Mouse (Mus musculus): ENCODE results near the gene Fbxw7. TPM values are rescaled to one million over a fixed set of nuclear protein-coding genes. Genes with fewer than 3 reads are reported as not detected.

The Fbxw7 gene
- 7.0 and 7.8 TPM in 2 replicates for polyA plus RNA-seq (2015; fragmentation: Nextera tagmentation; extraction: Ambion mirVana)

DNA sequence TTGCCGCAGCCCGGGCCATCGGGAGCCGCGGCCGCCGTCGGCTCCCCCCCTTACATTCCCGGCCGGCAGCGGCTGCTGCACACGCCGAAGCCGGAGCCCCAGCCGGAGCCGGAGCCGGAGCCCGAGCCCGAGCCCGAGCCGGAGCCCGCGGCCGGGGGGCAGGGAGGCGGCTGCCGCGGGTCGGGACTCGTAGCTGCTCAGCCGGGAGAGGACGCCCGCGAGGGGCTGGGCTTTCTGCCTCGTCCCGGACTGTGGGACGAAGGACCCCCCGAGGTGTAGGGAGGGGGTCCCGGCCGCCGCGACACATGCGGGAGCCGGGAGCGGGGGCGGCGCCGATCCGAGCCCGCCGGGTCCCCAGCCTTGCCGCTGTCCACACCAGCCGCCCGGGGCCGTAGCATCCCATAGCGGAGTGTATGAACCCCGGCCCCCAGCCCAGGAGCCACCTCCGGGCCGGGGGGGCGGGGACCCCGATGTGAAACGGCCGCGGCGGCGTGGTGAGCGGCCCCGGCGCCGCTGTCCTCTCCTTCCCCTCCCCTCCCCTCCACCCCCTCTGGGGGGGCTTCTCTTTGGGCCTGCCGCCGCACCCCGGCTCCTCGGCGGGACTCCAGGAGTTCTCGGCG lies at the start of gene Fbxw7:
Gene Fbxw7, plus strand, starts transcription at position 507 of the 620 bp plus-strand sequence.
- no peaks in the 10 kb centered on the region for H3K27me3 ChIP-seq (replicated peaks; ENCODE audit: control insufficient read depth, insufficient read depth, low read length)
- ATAC-seq = peak; percentile 62
- no peaks in the 10 kb centered on the region for H3K9me3 ChIP-seq (ENCODE audit: control insufficient read depth, low read length)
- H3K4me3 ChIP-seq (ENCODE audit: low read length) = peak within 1 kb of the TSS; percentile 97
- H3K9ac ChIP-seq (ENCODE audit: low read depth, low read length) = peak within 1 kb of the TSS; percentile 86
- H3K36me3 ChIP-seq (ENCODE audit: control insufficient read depth, insufficient read depth, low read length) = no peaks in the 10 kb centered on the region
- H3K4me1 ChIP-seq (ENCODE audit: control insufficient read depth, insufficient read depth, low read length) = peaks cover 9% of the 10 kb centered on the region; the same call in 1 of the 2 replicates
- peak within 1 kb of the TSS; percentile 94 for H3K4me2 ChIP-seq (ENCODE audit: low read depth, low read length)
- H3K27ac ChIP-seq (ENCODE audit: low read length) = peak within 1 kb of the TSS; percentile 97
- under 1% methylated on average over 68 of the region's 76 CpGs for WGBS

GRCm38 (mm10) chr3:84768940-84769339 lies 46.1 kb upstream of the Fbxw7 start:
- no peaks in the 10 kb centered on the region for H3K9me3 ChIP-seq (ENCODE audit: control insufficient read depth, low read length)

DNA sequence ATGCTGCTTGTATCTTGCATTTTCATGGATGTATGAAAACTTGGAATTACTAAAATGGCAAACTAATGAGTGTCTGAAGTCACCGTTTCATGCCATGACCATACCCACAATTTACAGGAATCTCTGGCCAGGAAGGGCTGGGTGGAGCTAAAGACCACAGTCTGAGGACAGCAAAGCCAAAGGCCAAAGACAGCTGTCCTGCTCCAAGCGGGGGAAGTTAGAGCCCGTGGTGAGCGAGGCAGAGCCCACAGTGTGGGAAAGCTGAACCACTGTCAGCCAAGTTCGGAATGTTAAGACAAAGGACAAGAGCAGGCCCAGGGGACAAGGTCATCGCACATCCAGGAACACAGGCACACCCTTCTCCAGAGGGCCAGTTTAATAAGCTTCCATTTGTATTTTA lies 45.7 kb upstream of the Fbxw7 start:
- H3K4me2 ChIP-seq (ENCODE audit: low read depth, low read length) = no peak overlapping the region
- no peaks in the 10 kb centered on the region for H3K9me3 ChIP-seq (ENCODE audit: control insufficient read depth, low read length)
- 71% methylated on average over 6 of the region's 6 CpGs for WGBS
- H3K36me3 ChIP-seq (ENCODE audit: control insufficient read depth, insufficient read depth, low read length) = no peaks in the 10 kb centered on the region
- no peak overlapping the region for H3K9ac ChIP-seq (ENCODE audit: low read depth, low read length)
- H3K27ac ChIP-seq (ENCODE audit: low read length) = no peak overlapping the region
- no peaks in the 10 kb centered on the region for H3K27me3 ChIP-seq (replicated peaks; ENCODE audit: control insufficient read depth, insufficient read depth, low read length)
- no peaks in the 10 kb centered on the region for H3K4me1 ChIP-seq (ENCODE audit: control insufficient read depth, insufficient read depth, low read length)
- ATAC-seq = no peak
- H3K4me3 ChIP-seq (ENCODE audit: low read length) = no peak overlapping the region

More at GRCm38 (mm10) chr3:84768940-84769339, 46.1 kb upstream of the Fbxw7 start:
- WGBS = 87% methylated on average over 4 of the region's 4 CpGs
- Histone ChIP-seq H3K4me2 (ENCODE audit: low read depth, low read length) (no peak overlapping the region), H3K27me3 (replicated peaks; ENCODE audit: control insufficient read depth, insufficient read depth, low read length) (no peaks in the 10 kb centered on the region), H3K4me3 (ENCODE audit: low read length) (no peak overlapping the region), H3K9ac (ENCODE audit: low read depth, low read length) (no peak overlapping the region), H3K4me1 (ENCODE audit: control insufficient read depth, insufficient read depth, low read length) (no peaks in the 10 kb centered on the region), H3K36me3 (ENCODE audit: control insufficient read depth, insufficient read depth, low read length) (no peaks in the 10 kb centered on the region), H3K27ac (ENCODE audit: low read length) (no peak overlapping the region)
- ATAC-seq = no peak

- Histone ChIP-seq H3K9ac (ENCODE audit: low read depth, low read length) (no peak overlapping the region), H3K4me2 (ENCODE audit: low read depth, low read length) (no peak overlapping the region), H3K4me3 (ENCODE audit: low read length) (no peak overlapping the region), H3K27me3 (replicated peaks; ENCODE audit: control insufficient read depth, insufficient read depth, low read length) (no peaks in the 10 kb centered on the region), H3K9me3 (ENCODE audit: control insufficient read depth, low read length) (no peaks in the 10 kb centered on the region), H3K4me1 (ENCODE audit: control insufficient read depth, insufficient read depth, low read length) (no peaks in the 10 kb centered on the region), H3K36me3 (ENCODE audit: control insufficient read depth, insufficient read depth, low read length) (no peaks in the 10 kb centered on the region), H3K27ac (ENCODE audit: low read length) (no peak overlapping the region)
- 84% methylated on average over 6 of the region's 6 CpGs for WGBS
- ATAC-seq = no peak
Measured at GRCm38 (mm10) chr3:84770518-84770917, 44.5 kb upstream of the Fbxw7 start.

DNA sequence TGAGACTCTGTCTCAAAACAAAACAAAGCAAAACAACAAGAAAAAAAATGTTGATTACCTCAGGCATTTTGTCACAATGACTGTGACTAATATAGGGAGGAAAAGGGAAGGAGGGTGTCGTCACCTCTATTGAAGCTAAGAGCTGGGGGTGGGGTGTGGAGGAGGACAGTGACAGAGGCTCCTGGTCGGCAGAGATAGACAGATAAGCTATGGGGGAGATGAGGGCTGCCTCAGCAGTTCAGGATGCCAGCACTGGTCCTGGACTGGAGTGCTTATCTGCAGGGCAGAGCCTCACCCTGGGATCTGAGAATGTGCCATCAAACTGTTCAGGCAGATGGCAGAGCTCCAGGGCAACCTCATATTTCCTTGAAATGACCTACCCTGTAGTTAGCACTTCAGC lies 43.1 kb upstream of the Fbxw7 start:
- no peak overlapping the region for H3K4me2 ChIP-seq (ENCODE audit: low read depth, low read length)
- H3K4me1 ChIP-seq (ENCODE audit: control insufficient read depth, insufficient read depth, low read length) = peaks cover 2% of the 10 kb centered on the region; the same call in 1 of the 2 replicates
- H3K36me3 ChIP-seq (ENCODE audit: control insufficient read depth, insufficient read depth, low read length) = no peaks in the 10 kb centered on the region
- no peaks in the 10 kb centered on the region for H3K27me3 ChIP-seq (replicated peaks; ENCODE audit: control insufficient read depth, insufficient read depth, low read length)
- no peak overlapping the region for H3K9ac ChIP-seq (ENCODE audit: low read depth, low read length)
- ATAC-seq = peak; percentile 56
- H3K27ac ChIP-seq (ENCODE audit: low read length) = no peak overlapping the region
- H3K9me3 ChIP-seq (ENCODE audit: control insufficient read depth, low read length) = no peaks in the 10 kb centered on the region
- H3K4me3 ChIP-seq (ENCODE audit: low read length) = no peak overlapping the region
- 60% methylated on average over 2 of the region's 2 CpGs for WGBS

DNA sequence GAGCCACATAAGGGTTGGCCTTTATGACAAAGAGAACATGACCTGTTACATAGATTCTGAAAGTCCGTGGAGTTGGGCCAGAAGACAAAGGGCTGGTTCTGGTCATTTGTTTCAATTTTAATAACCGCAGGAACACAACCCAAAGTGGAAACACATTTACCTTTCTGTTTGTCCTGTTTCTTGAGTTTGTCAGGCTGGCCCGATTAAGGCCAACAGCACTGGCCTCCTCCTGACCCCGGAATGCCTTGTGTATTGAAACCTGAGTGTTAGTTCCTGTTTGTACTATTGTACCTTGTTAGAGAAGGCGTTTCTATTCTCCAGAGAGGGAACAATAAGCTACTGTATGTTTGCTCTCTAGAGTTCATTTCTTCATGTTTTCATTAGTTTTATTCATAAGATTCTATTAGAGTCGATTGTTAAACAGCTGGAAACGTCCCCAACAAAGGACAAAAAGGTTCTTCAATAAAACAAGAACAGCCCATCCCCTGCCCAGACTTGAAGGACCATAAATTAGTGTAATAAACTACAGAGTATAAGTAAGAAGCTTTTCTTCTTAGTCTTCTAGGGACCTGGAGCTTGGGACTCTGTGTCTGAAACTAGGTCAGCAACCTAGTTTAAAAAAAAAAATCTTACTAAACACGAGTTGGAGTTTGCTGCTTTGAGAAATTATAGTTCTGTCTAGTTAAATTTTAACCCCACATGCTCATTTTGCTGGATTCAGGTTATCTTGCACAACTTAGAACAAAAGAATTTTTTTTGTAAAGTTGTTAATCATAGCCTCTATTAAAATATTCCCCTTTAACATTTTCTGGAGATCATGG lies 40.6 kb upstream of the Fbxw7 start:
- H3K4me2 ChIP-seq (ENCODE audit: low read depth, low read length) = no peak overlapping the region
- ATAC-seq = peak; percentile 74
- peak overlapping the region; percentile 62 for H3K27ac ChIP-seq (ENCODE audit: low read length)

GRCm38 (mm10) chr3:84775067-84775423 lies 40.0 kb upstream of the Fbxw7 start:
- H3K27ac ChIP-seq (ENCODE audit: low read length) = peak overlapping the region; percentile 43
- peaks cover 2% of the 10 kb centered on the region; the same call in 1 of the 2 replicates for H3K4me1 ChIP-seq (ENCODE audit: control insufficient read depth, insufficient read depth, low read length)
- H3K9ac ChIP-seq (ENCODE audit: low read depth, low read length) = no peak overlapping the region
- H3K9me3 ChIP-seq (ENCODE audit: control insufficient read depth, low read length) = no peaks in the 10 kb centered on the region
- no peak overlapping the region for H3K4me2 ChIP-seq (ENCODE audit: low read depth, low read length)
- 66% methylated on average over 6 of the region's 6 CpGs for WGBS
- H3K4me3 ChIP-seq (ENCODE audit: low read length) = no peak overlapping the region
- H3K36me3 ChIP-seq (ENCODE audit: control insufficient read depth, insufficient read depth, low read length) = no peaks in the 10 kb centered on the region
- H3K27me3 ChIP-seq (replicated peaks; ENCODE audit: control insufficient read depth, insufficient read depth, low read length) = no peaks in the 10 kb centered on the region
- ATAC-seq = peak; percentile 54

More for the DNA sequence above, 40.6 kb upstream of the Fbxw7 start:
- no peaks in the 10 kb centered on the region for H3K9me3 ChIP-seq (ENCODE audit: control insufficient read depth, low read length)
- no peaks in the 10 kb centered on the region for H3K27me3 ChIP-seq (replicated peaks; ENCODE audit: control insufficient read depth, insufficient read depth, low read length)
- WGBS = 38% methylated on average over 8 of the region's 8 CpGs
- peaks cover 2% of the 10 kb centered on the region; the same call in 1 of the 2 replicates for H3K4me1 ChIP-seq (ENCODE audit: control insufficient read depth, insufficient read depth, low read length)
- H3K9ac ChIP-seq (ENCODE audit: low read depth, low read length) = no peak overlapping the region
- H3K4me3 ChIP-seq (ENCODE audit: low read length) = no peak overlapping the region
- H3K36me3 ChIP-seq (ENCODE audit: control insufficient read depth, insufficient read depth, low read length) = no peaks in the 10 kb centered on the region

GRCm38 (mm10) chr3:84775577-84775976 lies 39.5 kb upstream of the Fbxw7 start:
- Histone ChIP-seq H3K36me3 (ENCODE audit: control insufficient read depth, insufficient read depth, low read length) (no peaks in the 10 kb centered on the region), H3K9ac (ENCODE audit: low read depth, low read length) (no peak overlapping the region), H3K4me1 (ENCODE audit: control insufficient read depth, insufficient read depth, low read length) (peaks cover 2% of the 10 kb centered on the region; the same call in 1 of the 2 replicates), H3K4me2 (ENCODE audit: low read depth, low read length) (no peak overlapping the region), H3K9me3 (ENCODE audit: control insufficient read depth, low read length) (no peaks in the 10 kb centered on the region), H3K4me3 (ENCODE audit: low read length) (no peak overlapping the region), H3K27me3 (replicated peaks; ENCODE audit: control insufficient read depth, insufficient read depth, low read length) (no peaks in the 10 kb centered on the region), H3K27ac (ENCODE audit: low read length) (peak overlapping the region; percentile 43)
- 70% methylated on average over 4 of the region's 4 CpGs for WGBS
- ATAC-seq = no peak

DNA sequence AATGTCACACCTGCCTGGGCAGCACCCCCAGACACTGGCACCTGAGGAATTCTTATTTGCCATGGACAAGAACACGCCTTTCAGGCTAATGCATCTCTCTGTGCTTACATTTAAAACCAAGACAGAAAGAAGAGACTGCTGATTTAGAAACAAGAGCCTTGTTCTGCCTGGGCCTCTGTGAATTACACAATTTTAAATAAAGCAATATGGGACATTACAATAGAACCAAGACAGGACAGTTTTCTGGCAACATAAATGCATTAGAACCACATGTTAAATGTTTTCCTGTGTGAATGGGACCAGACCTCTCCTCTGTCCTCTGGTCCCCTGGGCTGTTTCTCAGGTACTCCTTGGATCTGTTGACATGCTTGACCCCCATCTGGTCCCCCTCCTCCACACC lies 39.0 kb upstream of the Fbxw7 start:
- Histone ChIP-seq H3K9ac (ENCODE audit: low read depth, low read length) (no peak overlapping the region), H3K4me1 (ENCODE audit: control insufficient read depth, insufficient read depth, low read length) (peaks cover 2% of the 10 kb centered on the region; the same call in 1 of the 2 replicates), H3K27me3 (replicated peaks; ENCODE audit: control insufficient read depth, insufficient read depth, low read length) (no peaks in the 10 kb centered on the region), H3K36me3 (ENCODE audit: control insufficient read depth, insufficient read depth, low read length) (no peaks in the 10 kb centered on the region), H3K4me2 (ENCODE audit: low read depth, low read length) (no peak overlapping the region), H3K4me3 (ENCODE audit: low read length) (no peak overlapping the region), H3K27ac (ENCODE audit: low read length) (no peak overlapping the region), H3K9me3 (ENCODE audit: control insufficient read depth, low read length) (no peaks in the 10 kb centered on the region)
- WGBS = 76% methylated on average over 1 of the region's 1 CpGs
- ATAC-seq = no peak
